Mouse (Mus musculus) hindbrain, embryonic 14.5 days (tissue): ENCODE results near the gene Uckl1. TPM values are rescaled to one million over a fixed set of nuclear protein-coding genes. Genes with fewer than 3 reads are reported as not detected.

ENCODE experiments used
- microRNA-seq: library from miRNA; unstranded; fragments of <30 nt; microRNA quantifications from one replicate; pipeline ENCODE4, GENCODE M21; 2016
- polyA plus RNA-seq: library from polyadenylated mRNA; unstranded; fragments of >200 nt; fragmentation: Nextera tagmentation; extraction: Ambion mirVana; gene quantifications from 2 replicates; pipeline ENCODE4 v1.2.1, GENCODE M21; 2014

Uckl1 gene
- polyA plus RNA-seq, 1 experiment from 2014 or later = 57.2 TPM

Small RNA genes lying within 50 kb of the gene (microRNA-seq; reads per million reads assigned to microRNA genes)
- gene Mir7006 = not detected

Other genes starting within 250 kb of the Uckl1 start
- 66.7 and 67.6 TPM in 2 replicates for gene Zgpat, start 220.0 kb downstream of the Uckl1 start, polyA plus RNA-seq
- 62.3 and 63.3 TPM in 2 replicates for gene Arfrp1, start 219.5 kb downstream of the Uckl1 start, polyA plus RNA-seq
- 39.7 and 47.4 TPM in 2 replicates for gene Lime1, start 204.8 kb downstream of the Uckl1 start, polyA plus RNA-seq
- gene Zbtb46, start 125.5 kb downstream of the Uckl1 start, polyA plus RNA-seq = 19.2 and 20.2 TPM in 2 replicates
- not detected in 2 replicates for gene Abhd16b, start 91.7 kb downstream of the Uckl1 start, polyA plus RNA-seq
- gene Tpd52l2, start 87.8 kb downstream of the Uckl1 start, polyA plus RNA-seq = 105 and 109 TPM in 2 replicates
- gene Dnajc5, start 64.4 kb downstream of the Uckl1 start, polyA plus RNA-seq = 234 and 264 TPM in 2 replicates
- 53.9 and 58.2 TPM in 2 replicates for gene Prpf6, start 7.0 kb upstream of the Uckl1 start, polyA plus RNA-seq
- 68.3 and 86.2 TPM in 2 replicates for gene Zfp512b, start 7.9 kb upstream of the Uckl1 start, polyA plus RNA-seq
- 192 and 211 TPM in 2 replicates for gene Samd10, start 14.3 kb upstream of the Uckl1 start, polyA plus RNA-seq
- 0.27 TPM in 1 of 2 replicates, not detected in the other for gene Gm29797, start 72.1 kb upstream of the Uckl1 start, polyA plus RNA-seq
- 19.3 and 20.9 TPM in 2 replicates for gene Sox18, start 86.7 kb upstream of the Uckl1 start, polyA plus RNA-seq
- gene Tcea2, start 95.4 kb upstream of the Uckl1 start, polyA plus RNA-seq = 40.6 and 50.4 TPM in 2 replicates
- 69.0 and 73.0 TPM in 2 replicates for gene Rgs19, start 109.1 kb upstream of the Uckl1 start, polyA plus RNA-seq
- not detected in 2 replicates for gene Lkaaear1, start 113.5 kb upstream of the Uckl1 start, polyA plus RNA-seq
- 102 and 108 TPM in 2 replicates for gene Oprl1, start 130.1 kb upstream of the Uckl1 start, polyA plus RNA-seq
- 16.1 and 18.1 TPM in 2 replicates for gene Myt1, start 178.4 kb upstream of the Uckl1 start, polyA plus RNA-seq